Mouse (Mus musculus): ENCODE data around the gene Wdr46. TPM values are rescaled to one million over a fixed set of nuclear protein-coding genes. Genes with fewer than 3 reads are reported as not detected.
A peak's percentile ranks its signal among the peaks of the same experiment; 100 is the strongest.

The Wdr46 gene
- total and polyA plus RNA-seq, 3 experiments = 8.7 to 10.0 (median 8.8) TPM

DNA sequence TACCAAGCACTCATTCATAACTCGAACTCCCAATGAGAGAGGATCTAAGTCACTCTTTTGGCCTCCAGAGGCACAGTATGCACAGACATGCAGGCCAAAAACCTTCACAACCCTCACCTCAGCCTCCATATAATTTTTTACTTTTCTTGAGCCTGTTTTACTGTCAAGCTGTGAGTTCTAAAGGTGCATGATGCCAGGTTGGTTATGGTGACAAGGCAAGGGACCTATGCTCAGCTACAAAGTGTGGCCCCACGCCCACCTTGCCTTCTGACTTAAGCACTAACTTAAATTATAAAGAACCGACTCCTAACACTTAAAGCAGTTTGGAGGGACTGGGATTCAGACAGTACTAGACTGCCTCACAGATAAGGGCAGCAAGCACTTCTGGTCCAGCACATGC is 12.8 kb downstream of the Wdr46 start:
- Histone ChIP-seq H3K27me3 (ENCODE audit: control insufficient read depth, insufficient read depth, low read length) (no peaks in the 10 kb centered on the region), H3K4me3 (no peak overlapping the region), H3K27ac (no peak overlapping the region), H3K79me2 (replicated peaks; ENCODE audit: control insufficient read depth, insufficient read depth, low read length) (no peaks in the 10 kb centered on the region), H3K9ac (ENCODE audit: low read depth, low read length) (no peak overlapping the region), H3K4me1 (ENCODE audit: control insufficient read depth, insufficient read depth, low read length) (peaks cover 7% of the 10 kb centered on the region), H3K36me3 (ENCODE audit: control insufficient read depth, insufficient read depth, low read length) (peaks cover 3% of the 10 kb centered on the region; the same call in 1 of the 2 replicates)
- DNase-seq = no peak
- WGBS = 71% methylated on average over 3 of the region's 3 CpGs
- TF ChIP-seq EP300 (IDR thresholded peaks at IDR 0.05; ENCODE audit: insufficient read depth, low read depth, low read length) = no peak
- TF ChIP-seq CTCF (IDR thresholded peaks at IDR 0.05) = no peak
- TF ChIP-seq POLR2A (IDR thresholded peaks at IDR 0.05; ENCODE audit: insufficient read depth, low read depth, low read length) = no peak
- intact Hi-C loops (cut with DNase I) = no loop called here

DNA sequence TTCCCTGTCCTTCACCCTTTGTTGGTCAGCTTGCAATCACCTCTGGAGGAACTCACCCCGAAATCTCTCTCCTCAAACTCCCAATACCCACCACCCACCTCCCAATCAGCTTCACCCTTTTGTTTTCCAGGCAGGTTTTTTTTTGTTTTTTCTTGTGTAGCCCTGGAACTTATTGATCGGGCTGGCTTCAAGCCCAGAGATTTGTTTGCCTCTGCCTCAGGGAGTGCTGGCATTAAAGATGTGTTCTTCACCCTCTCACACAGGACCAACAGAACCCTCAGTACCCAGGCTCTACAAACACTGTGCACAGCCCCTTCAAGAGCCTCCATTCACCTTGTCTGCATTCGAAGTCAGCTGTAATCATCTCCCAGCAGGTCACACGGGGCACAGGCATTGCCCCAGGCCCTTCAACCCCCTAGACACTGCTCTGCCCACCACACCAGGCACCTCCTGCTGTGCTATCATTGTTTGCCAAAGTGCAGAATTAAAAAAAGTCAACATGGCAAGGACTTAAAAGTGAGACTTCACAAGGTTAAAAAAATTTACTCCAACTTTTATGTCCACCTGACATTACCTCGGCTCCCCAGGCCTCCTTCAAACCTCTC is 13.6 kb downstream of the Wdr46 start:
- H3K79me2 ChIP-seq (replicated peaks; ENCODE audit: control insufficient read depth, insufficient read depth, low read length) = no peaks in the 10 kb centered on the region
- no peak overlapping the region; the same call in 1 of the 2 replicates for H3K27ac ChIP-seq
- intact Hi-C loops (cut with DNase I) = loop anchor here (2.0 kb wide), 1 partner anchor 73 kb away; no protein-coding TSS in a partner anchor

DNA sequence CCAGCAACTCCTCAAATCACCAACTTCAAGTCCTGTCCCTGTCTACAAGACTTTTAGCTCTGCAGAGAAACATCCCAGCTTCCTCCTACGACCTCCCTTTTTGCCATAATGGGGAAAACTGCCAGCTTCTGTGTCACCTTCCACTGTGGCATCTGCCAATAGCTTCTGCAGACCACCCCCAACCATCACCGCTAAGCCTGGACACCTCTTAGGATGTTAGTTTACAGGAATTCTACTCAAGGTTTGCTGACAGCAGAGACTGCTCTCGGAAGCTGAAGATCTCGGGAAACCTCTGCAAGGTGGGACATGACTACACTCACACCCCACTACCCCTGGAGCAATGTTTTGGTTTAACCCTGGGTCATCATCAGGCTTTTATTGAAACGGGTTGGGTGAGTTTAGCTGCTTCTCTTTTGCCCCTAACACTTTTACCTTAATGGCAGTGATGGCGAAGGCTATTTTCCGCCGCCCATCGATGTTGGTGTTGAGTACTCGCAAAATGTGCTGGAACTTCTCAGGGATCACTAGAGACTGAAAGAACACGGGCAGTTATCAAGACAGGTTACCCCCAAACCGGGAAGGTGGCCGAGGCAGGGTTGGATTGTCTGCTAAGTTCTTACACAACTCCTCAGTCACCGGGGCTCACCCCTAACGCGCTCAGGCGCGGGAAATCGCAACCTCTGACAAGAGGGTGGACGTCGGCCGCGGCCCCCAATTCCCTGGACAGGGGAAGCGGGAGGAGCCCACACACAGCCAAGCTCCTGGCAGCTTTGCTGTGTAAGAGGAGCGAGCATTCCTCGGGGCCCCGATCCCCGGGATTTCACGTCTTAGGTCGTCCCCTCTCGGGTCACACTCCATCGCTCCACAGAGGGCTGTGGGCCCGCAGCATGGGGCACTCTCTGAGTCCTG is 14.4 kb downstream of the Wdr46 start:
- peak overlapping the region; percentile 94 for H3K27ac ChIP-seq
- peaks cover 3% of the 10 kb centered on the region; the same call in 1 of the 2 replicates for H3K36me3 ChIP-seq (ENCODE audit: control insufficient read depth, insufficient read depth, low read length)
- H3K4me1 ChIP-seq (ENCODE audit: control insufficient read depth, insufficient read depth, low read length) = peaks cover 7% of the 10 kb centered on the region
- H3K79me2 ChIP-seq (replicated peaks; ENCODE audit: control insufficient read depth, insufficient read depth, low read length) = no peaks in the 10 kb centered on the region
- H3K4me3 ChIP-seq = peak overlapping the region; percentile 99
- DNase-seq = peak in 1 of 2 experiments; percentile 16
- WGBS = under 1% methylated on average over 33 of the region's 33 CpGs
- intact Hi-C loops (cut with DNase I) = loop anchor here (1.0 to 2.0 kb wide), 2 partner anchors 15 to 72 kb away; partner anchors contain the start of genes Pfdn6 and Wdr46
- TF ChIP-seq EP300 (IDR thresholded peaks at IDR 0.05; ENCODE audit: insufficient read depth, low read depth, low read length) (no peak), CTCF (IDR thresholded peaks at IDR 0.05) (no peak), POLR2A (IDR thresholded peaks at IDR 0.05; ENCODE audit: insufficient read depth, low read depth, low read length) (no peak)
- peak overlapping the region; percentile 86 for H3K9ac ChIP-seq (ENCODE audit: low read depth, low read length)
- no peaks in the 10 kb centered on the region for H3K27me3 ChIP-seq (ENCODE audit: control insufficient read depth, insufficient read depth, low read length)

More for the DNA sequence above, 13.6 kb downstream of the Wdr46 start:
- Histone ChIP-seq H3K27me3 (ENCODE audit: control insufficient read depth, insufficient read depth, low read length) (no peaks in the 10 kb centered on the region), H3K4me3 (no peak overlapping the region), H3K36me3 (ENCODE audit: control insufficient read depth, insufficient read depth, low read length) (peaks cover 3% of the 10 kb centered on the region; the same call in 1 of the 2 replicates), H3K9ac (ENCODE audit: low read depth, low read length) (peak overlapping the region; percentile 19), H3K4me1 (ENCODE audit: control insufficient read depth, insufficient read depth, low read length) (peaks cover 7% of the 10 kb centered on the region)
- DNase-seq = no peak
- no peak for TF ChIP-seq EP300 (IDR thresholded peaks at IDR 0.05; ENCODE audit: insufficient read depth, low read depth, low read length)
- TF ChIP-seq POLR2A (IDR thresholded peaks at IDR 0.05; ENCODE audit: insufficient read depth, low read depth, low read length) = no peak
- no peak for TF ChIP-seq CTCF (IDR thresholded peaks at IDR 0.05)
- WGBS = 36% methylated on average over 5 of the region's 5 CpGs

DNA sequence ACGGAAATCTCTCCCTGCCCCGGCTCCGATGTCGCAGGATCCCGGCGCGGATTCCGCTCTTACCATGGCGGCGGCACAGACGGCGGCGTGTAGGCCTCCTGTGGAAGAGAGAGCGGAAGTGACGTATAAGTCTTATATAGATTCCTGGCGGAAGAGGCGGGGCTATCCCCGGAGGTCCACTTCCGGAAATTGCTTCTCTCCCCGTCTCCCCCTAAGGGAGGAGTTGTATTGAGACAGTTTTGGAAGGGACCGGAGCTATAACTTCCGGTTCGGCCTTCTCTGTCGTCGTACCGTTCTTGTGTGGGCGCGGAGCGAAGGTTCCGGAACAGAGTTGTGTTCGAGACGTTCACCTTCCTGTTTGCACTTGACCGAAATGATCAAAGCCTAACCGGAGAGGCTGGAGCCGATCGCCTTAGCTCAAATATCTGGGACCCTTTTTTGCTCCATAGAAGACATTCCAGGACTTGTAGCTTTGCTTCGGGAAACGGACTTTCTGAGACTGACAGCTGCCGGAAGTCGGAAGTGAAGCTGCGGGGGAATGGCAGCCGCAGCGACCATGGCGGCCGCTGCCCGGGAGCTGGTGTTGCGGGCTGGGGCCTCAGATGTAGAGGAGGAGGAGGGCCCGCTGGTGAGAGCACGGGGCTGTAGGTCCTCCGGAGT is 15.2 kb downstream of the Wdr46 start, which contains the start of the genes Vps52 and Rps18:
Gene Vps52 (plus strand): TSS at position 258 of the 660 bp plus-strand sequence.
Gene Rps18 (minus strand): TSS at position 447 of the 660 bp plus-strand sequence.
- WGBS = under 1% methylated on average over 50 of the region's 50 CpGs
- TF ChIP-seq POLR2A (IDR thresholded peaks at IDR 0.05; ENCODE audit: insufficient read depth, low read depth, low read length) (peak; percentile 96), EP300 (IDR thresholded peaks at IDR 0.05; ENCODE audit: insufficient read depth, low read depth, low read length) (peak; percentile 72), CTCF (IDR thresholded peaks at IDR 0.05) (peak; percentile 49)
- intact Hi-C loops (cut with DNase I) = loop anchor here (1.0 to 2.0 kb wide), 2 partner anchors 15 to 71 kb away; partner anchors contain the start of genes Pfdn6 and Wdr46

DNA sequence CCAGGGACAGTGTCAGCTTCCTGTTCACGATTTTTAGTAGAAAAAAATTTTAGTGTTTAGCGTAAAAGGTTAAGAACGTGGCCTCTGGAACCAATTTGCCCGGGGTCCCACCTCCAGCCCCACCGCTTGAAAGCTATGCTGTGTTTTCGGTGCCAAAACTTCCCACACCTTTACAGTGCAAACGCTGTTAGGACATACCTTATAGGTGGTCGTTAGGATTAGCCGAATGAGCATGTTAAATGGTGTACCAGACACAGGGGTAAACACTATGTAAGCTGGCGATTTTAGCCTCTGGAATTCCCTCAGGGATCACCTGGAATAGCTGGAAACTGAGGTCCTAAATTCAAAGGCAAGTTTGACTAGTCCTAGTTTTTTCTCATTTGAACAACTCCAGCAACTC is 15.9 kb downstream of the Wdr46 start:
- H3K36me3 ChIP-seq (ENCODE audit: control insufficient read depth, insufficient read depth, low read length) = peaks cover 3% of the 10 kb centered on the region; the same call in 1 of the 2 replicates
- WGBS = 6% methylated on average over 10 of the region's 10 CpGs
- intact Hi-C loops (cut with DNase I) = no loop called here

More for the DNA sequence above, 15.2 kb downstream of the Wdr46 start, which contains the start of the genes Vps52 and Rps18:
- Histone ChIP-seq H3K27ac (peak within 1 kb of the TSS; percentile 94), H3K27me3 (ENCODE audit: control insufficient read depth, insufficient read depth, low read length) (no peaks in the 10 kb centered on the region), H3K79me2 (replicated peaks; ENCODE audit: control insufficient read depth, insufficient read depth, low read length) (no peaks in the 10 kb centered on the region), H3K36me3 (ENCODE audit: control insufficient read depth, insufficient read depth, low read length) (peaks cover 3% of the 10 kb centered on the region; the same call in 1 of the 2 replicates), H3K4me3 (peak within 1 kb of the TSS; percentile 99), H3K9ac (ENCODE audit: low read depth, low read length) (peak within 1 kb of the TSS; percentile 86), H3K4me1 (ENCODE audit: control insufficient read depth, insufficient read depth, low read length) (peaks cover 5% of the 10 kb centered on the region; the same call in 1 of the 2 replicates)
- peak; percentile 94 to 96 for DNase-seq

More for the DNA sequence above, 15.9 kb downstream of the Wdr46 start:
- Histone ChIP-seq H3K27me3 (ENCODE audit: control insufficient read depth, insufficient read depth, low read length) (no peaks in the 10 kb centered on the region), H3K79me2 (replicated peaks; ENCODE audit: control insufficient read depth, insufficient read depth, low read length) (no peaks in the 10 kb centered on the region), H3K9ac (ENCODE audit: low read depth, low read length) (peak overlapping the region; percentile 82), H3K4me3 (peak overlapping the region; percentile 99), H3K4me1 (ENCODE audit: control insufficient read depth, insufficient read depth, low read length) (peaks cover 4% of the 10 kb centered on the region; the same call in 1 of the 2 replicates), H3K27ac (peak overlapping the region; percentile 94)
- no peak for DNase-seq
- TF ChIP-seq EP300 (IDR thresholded peaks at IDR 0.05; ENCODE audit: insufficient read depth, low read depth, low read length) = no peak
- no peak for TF ChIP-seq POLR2A (IDR thresholded peaks at IDR 0.05; ENCODE audit: insufficient read depth, low read depth, low read length)
- no peak for TF ChIP-seq CTCF (IDR thresholded peaks at IDR 0.05)

All from heart, adult 2 months (tissue).